Mouse (Mus musculus): ENCODE measurements around the gene Pkib.

Gene Pkib

GRCm38 (mm10) chr10:57631896-57632867 lies at the start of gene Pkib:
Pkib (plus strand) TSS chr10:57631981.
- DNase-seq = peak; percentile 72

- no peak for DNase-seq
Measured at GRCm38 (mm10) chr10:57583927-57584326, 47.9 kb upstream of the Pkib start.

GRCm38 (mm10) chr10:57594266-57594665 lies 37.5 kb upstream of the Pkib start:
- no peak for DNase-seq

GRCm38 (mm10) chr10:57597172-57597571 lies 34.6 kb upstream of the Pkib start:
- DNase-seq = no peak

- DNase-seq = no peak
Measured at GRCm38 (mm10) chr10:57602951-57603350, 28.8 kb upstream of the Pkib start.

- DNase-seq = no peak
Measured at GRCm38 (mm10) chr10:57623311-57623710, 8.5 kb upstream of the Pkib start.

GRCm38 (mm10) chr10:57627773-57628172 lies 4.0 kb upstream of the Pkib start:
- DNase-seq = no peak

GRCm38 (mm10) chr10:57630557-57630956 lies 1.2 kb upstream of the Pkib start:
- no peak for DNase-seq

- no peak for DNase-seq
Measured at GRCm38 (mm10) chr10:57632868-57633240, 1.1 kb downstream of the Pkib start.

GRCm38 (mm10) chr10:57636970-57637369 lies 5.2 kb downstream of the Pkib start:
- DNase-seq = no peak

GRCm38 (mm10) chr10:57638250-57638649 lies 6.5 kb downstream of the Pkib start:
- no peak for DNase-seq

- no peak for DNase-seq
Measured at GRCm38 (mm10) chr10:57639540-57639939, 7.8 kb downstream of the Pkib start.

- DNase-seq = no peak
Measured at GRCm38 (mm10) chr10:57653297-57653696, 21.5 kb downstream of the Pkib start.

- no peak for DNase-seq
Measured at GRCm38 (mm10) chr10:57660505-57660904, 28.7 kb downstream of the Pkib start.

- DNase-seq = no peak
Measured at GRCm38 (mm10) chr10:57663758-57664157, 32.0 kb downstream of the Pkib start.

- DNase-seq = no peak
Measured at GRCm38 (mm10) chr10:57664253-57664652, 32.5 kb downstream of the Pkib start.

GRCm38 (mm10) chr10:57675740-57676139 lies 44.0 kb downstream of the Pkib start:
- no peak for DNase-seq

GRCm38 (mm10) chr10:57687999-57688398 lies 56.2 kb downstream of the Pkib start:
- no peak for DNase-seq

GRCm38 (mm10) chr10:57690161-57690560 lies 58.4 kb downstream of the Pkib start:
- DNase-seq = no peak

- DNase-seq = no peak
Measured at GRCm38 (mm10) chr10:57702246-57702645, 70.5 kb downstream of the Pkib start.

GRCm38 (mm10) chr10:57721035-57721434 lies 89.3 kb downstream of the Pkib start:
- no peak for DNase-seq

GRCm38 (mm10) chr10:57722363-57722762 lies 90.6 kb downstream of the Pkib start:
- DNase-seq = no peak

- DNase-seq = no peak
Measured at GRCm38 (mm10) chr10:57727666-57728065, 95.9 kb downstream of the Pkib start.

GRCm38 (mm10) chr10:57731672-57732071 lies 99.9 kb downstream of the Pkib start:
- no peak for DNase-seq

- DNase-seq = no peak
Measured at GRCm38 (mm10) chr10:57740733-57741132, 109.0 kb downstream of the Pkib start.
